Mouse (Mus musculus) ES-Bruce4 (cell line): ENCODE results near the gene Slc8a2.

Experiments used
- CTCF ChIP-seq: IDR thresholded peaks from one replicate; pipeline ENCODE4 v1.8.1; 2011; ENCODE audit warnings: low read depth, low read length
- EP300 ChIP-seq: IDR thresholded peaks from 2 replicates; pipeline ENCODE4 v1.6.1; 2011; ENCODE audit warnings: low read depth, low read length; ENCODE audit not compliant: insufficient read depth
- POLR2A ChIP-seq: IDR thresholded peaks from one replicate; pipeline ENCODE4 v1.8.1; 2011; ENCODE audit warnings: low read length; ENCODE audit not compliant: insufficient read depth

DNA sequence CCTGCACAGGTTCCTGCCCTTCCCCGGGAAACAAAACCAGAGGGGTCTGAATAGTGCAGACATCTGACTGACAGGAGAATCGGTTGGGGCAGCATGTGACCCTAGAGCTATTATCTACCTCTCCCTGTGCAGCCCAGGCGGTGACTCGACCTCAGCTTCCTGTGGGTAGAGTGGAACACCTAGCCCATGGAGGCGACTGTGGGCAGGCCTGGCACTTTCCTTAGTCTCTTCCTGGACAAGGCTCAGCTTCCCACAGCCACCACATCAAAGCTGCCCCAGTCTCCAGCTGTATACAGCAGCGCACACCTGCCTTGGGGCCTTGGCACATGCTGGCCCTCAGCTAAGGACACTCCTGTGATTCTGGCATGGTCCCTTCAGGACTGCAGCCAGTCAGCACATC lies 71.5 kb downstream of the Slc8a2 start:
- no peak for TF ChIP-seq POLR2A
- no peak for TF ChIP-seq CTCF
- TF ChIP-seq EP300, result no peak
